Mouse (Mus musculus) limb, embryonic 14.5 days (tissue): Measurements from ENCODE around the gene Habp2. TPM values are rescaled to one million over a fixed set of nuclear protein-coding genes. Genes with fewer than 3 reads are reported as not detected.

ENCODE experiments used
- ATAC-seq: fragments of 200-750 bp; cut with Nextera tagmentation; 2 replicates; pipeline ENCODE4 v1.8.0; 2017; ENCODE audit warnings: low read depth, moderate number of reproducible peaks, moderate TSS enrichment; ENCODE audit not compliant: low FRiP score
- DNase-seq: peaks from one replicate; pipeline ENCODE4 v3.0.0-alpha.2; 2015; ENCODE audit warnings: low spot score
- H3K27ac ChIP-seq: fragments of 300-500 bp; sonication (generic); replicated peaks from 2 replicates; pipeline ENCODE4 v1.5.1; 2014; ENCODE audit warnings: low read depth, mild to moderate bottlenecking, low read length, moderate library complexity, mixed read lengths
- H3K27me3 ChIP-seq: fragments of 300-500 bp; sonication (generic); 2 replicates; pipeline ENCODE4 v1.6.1; 2014; ENCODE audit warnings: low read length, mixed read lengths; ENCODE audit not compliant: control insufficient read depth, insufficient read depth
- H3K36me3 ChIP-seq: fragments of 300-500 bp; sonication (generic); 2 replicates; pipeline ENCODE4 v1.6.1; 2014; ENCODE audit warnings: mild to moderate bottlenecking, low read length, moderate library complexity, mixed read lengths; ENCODE audit not compliant: control insufficient read depth, insufficient read depth
- H3K4me1 ChIP-seq: fragments of 300-500 bp; sonication (generic); 2 replicates; pipeline ENCODE4 v1.6.1; 2014; ENCODE audit warnings: antibody characterized with exemption, low read length, mixed read lengths; ENCODE audit not compliant: control insufficient read depth, insufficient read depth
- H3K4me2 ChIP-seq: fragments of 300-500 bp; sonication (generic); replicated peaks from 2 replicates; pipeline ENCODE4 v1.6.1; 2014; ENCODE audit warnings: low read depth, mild to moderate bottlenecking, low read length, moderate library complexity; ENCODE audit not compliant: severe bottlenecking
- H3K4me3 ChIP-seq: fragments of 300-500 bp; sonication (generic); replicated peaks from 2 replicates; pipeline ENCODE4 v1.5.1; 2014; ENCODE audit warnings: low read length
- H3K9ac ChIP-seq: fragments of 300-500 bp; sonication (generic); 2 replicates; pipeline ENCODE4 v1.6.1; 2014; ENCODE audit warnings: mild to moderate bottlenecking, low read depth, low read length, moderate library complexity; ENCODE audit not compliant: severe bottlenecking
- H3K9me3 ChIP-seq: fragments of 300-500 bp; sonication (generic); 2 replicates; pipeline ENCODE4 v1.6.1; 2016; ENCODE audit warnings: low read length; ENCODE audit not compliant: control insufficient read depth
- POLR2A ChIP-seq: fragments of 200-500 bp; IDR thresholded peaks from 2 replicates; pipeline ENCODE4 v1.8.0; 2012; ENCODE audit warnings: inconsistent platforms, mild to moderate bottlenecking, moderate library complexity, borderline replicate concordance; ENCODE audit not compliant: insufficient read depth, insufficient read length; ENCODE audit errors: extremely low read depth
- WGBS: fragments of 180-500 bp; shearing (Covaris S2); extraction: QIAGEN DNeasy Blood & Tissue Kit; methylation state at CpG from one replicate; pipeline ENCODE4 v1.1.7; 2014; 5-methylcytosine and 5-hydroxymethylcytosine counted together
- polyA plus RNA-seq, 2 experiments: library from polyadenylated mRNA; depleted of rRNA in 1 of 2; stranded (reverse) in 1 of 2; unstranded in 1 of 2; fragments of >200 nt; fragmentation: Nextera tagmentation in 1 of 2; extraction: Ambion mirVana in 1 of 2; gene quantifications; 2 replicates each; pipeline versions ENCODE4 v1.2.1 to v1.2.3; 2012 to 2014

Gene Habp2
- polyA plus RNA-seq, 2 experiments: not detected

DNA sequence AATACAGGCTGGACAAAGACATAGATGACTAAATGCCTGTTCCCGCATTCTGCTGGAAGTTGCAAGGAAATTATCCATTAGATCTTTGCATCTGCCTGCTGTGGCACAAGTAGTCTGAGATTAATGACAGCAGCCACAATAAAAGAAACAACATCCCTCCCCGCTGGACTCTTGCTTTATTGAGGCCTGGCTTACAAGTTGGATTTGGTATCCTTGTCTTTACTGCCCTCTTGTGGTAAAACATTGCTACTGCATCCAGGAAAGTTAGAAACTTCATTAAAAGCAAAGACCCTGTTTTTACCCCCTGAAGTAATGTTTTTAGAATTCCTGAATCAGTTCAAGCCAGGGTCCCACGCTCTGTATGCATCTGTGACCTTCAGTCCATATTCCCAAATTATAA is 31.4 kb upstream of the Habp2 start:
- H3K36me3 ChIP-seq: no peaks in the 10 kb centered on the region
- ATAC-seq: no peak
- no peaks in the 10 kb centered on the region for H3K27me3 ChIP-seq
- H3K4me1 ChIP-seq: peaks cover 9% of the 10 kb centered on the region
- H3K4me2 ChIP-seq: no peak overlapping the region
- TF ChIP-seq POLR2A: no peak
- 16% methylated on average over 3 of the region's 3 CpGs for WGBS
- no peaks in the 10 kb centered on the region for H3K9me3 ChIP-seq
- DNase-seq: peak; percentile 85
- H3K4me3 ChIP-seq: no peak overlapping the region
- no peak overlapping the region for H3K9ac ChIP-seq
- no peak overlapping the region for H3K27ac ChIP-seq

DNA sequence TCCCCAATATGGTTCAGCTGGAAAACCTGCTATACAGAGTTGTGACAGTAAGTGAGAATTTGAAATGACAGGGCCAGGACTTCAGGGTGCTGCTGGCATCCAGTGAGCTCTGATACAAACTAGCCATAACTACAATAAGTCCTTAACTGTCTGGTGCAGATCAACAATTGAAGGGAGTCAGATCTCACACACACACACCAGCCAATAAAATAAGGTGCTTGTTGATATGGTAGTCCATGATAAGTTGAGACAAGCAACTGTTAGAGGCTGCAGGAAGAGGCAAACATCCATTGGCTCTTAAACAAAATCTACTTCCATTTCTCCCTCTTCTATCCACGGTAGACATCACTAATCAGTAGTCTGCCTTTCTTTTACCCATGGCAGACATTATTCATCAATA is 30.7 kb upstream of the Habp2 start:
- Histone ChIP-seq H3K27me3 (no peaks in the 10 kb centered on the region), H3K36me3 (no peaks in the 10 kb centered on the region), H3K27ac (no peak overlapping the region), H3K9ac (no peak overlapping the region), H3K4me2 (no peak overlapping the region), H3K4me3 (no peak overlapping the region), H3K9me3 (no peaks in the 10 kb centered on the region), H3K4me1 (peaks cover 6% of the 10 kb centered on the region)
- no peak for TF ChIP-seq POLR2A
- WGBS: 28% methylated on average over 1 of the region's 1 CpGs
- ATAC-seq (no peak), DNase-seq (no peak)

DNA sequence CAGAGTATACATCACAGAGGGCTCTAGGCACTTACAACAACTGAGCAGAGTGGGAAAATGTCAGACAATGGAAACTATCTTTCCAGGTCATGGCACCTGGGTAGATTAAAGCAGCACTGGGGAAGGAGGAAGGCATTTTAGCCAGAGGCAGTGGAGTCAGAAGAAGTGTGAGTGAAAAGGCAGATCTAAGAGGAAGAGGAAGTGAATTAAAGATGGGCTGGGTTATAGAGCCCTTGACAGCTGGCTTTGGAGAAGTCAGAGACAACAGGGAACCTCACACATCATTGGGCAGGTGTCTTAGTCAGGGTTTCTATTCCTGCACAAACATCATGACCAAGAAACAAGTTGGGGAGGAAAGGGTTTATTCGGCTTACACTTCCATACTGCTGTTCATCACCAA is 30.2 kb upstream of the Habp2 start:
- TF ChIP-seq POLR2A: no peak
- DNase-seq (no peak), ATAC-seq (no peak)
- no peak overlapping the region for H3K9ac ChIP-seq
- peaks cover 2% of the 10 kb centered on the region for H3K4me1 ChIP-seq
- H3K27me3 ChIP-seq: no peaks in the 10 kb centered on the region
- H3K4me3 ChIP-seq: no peak overlapping the region
- H3K27ac ChIP-seq: no peak overlapping the region
- no peaks in the 10 kb centered on the region for H3K36me3 ChIP-seq
- no peaks in the 10 kb centered on the region for H3K9me3 ChIP-seq
- no CpG with 5 or more reads among the region's 1 CpGs for WGBS
- H3K4me2 ChIP-seq: no peak overlapping the region

DNA sequence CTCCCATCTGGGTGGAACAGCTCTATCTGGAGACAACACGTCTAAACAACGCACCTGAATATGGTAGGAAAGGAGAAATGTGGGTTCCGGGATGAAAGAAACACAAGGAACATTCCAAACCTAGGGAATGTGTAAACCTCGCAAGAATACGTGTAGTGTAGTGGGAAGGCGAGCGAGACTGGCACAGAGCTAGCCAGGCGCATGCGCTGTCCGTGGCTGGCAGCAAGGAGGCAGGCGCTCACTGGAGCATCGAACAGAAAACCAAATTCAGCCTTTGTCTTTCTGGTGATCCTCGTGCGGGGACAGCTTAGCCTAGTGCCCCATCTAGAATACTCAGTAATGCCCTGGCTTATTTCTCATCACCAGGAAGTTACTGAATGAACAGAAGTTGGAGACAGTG is 23.2 kb upstream of the Habp2 start:
- no peak for TF ChIP-seq POLR2A
- Histone ChIP-seq H3K4me3 (no peak overlapping the region), H3K4me1 (no peaks in the 10 kb centered on the region), H3K4me2 (no peak overlapping the region; the same call in 1 of the 2 replicates), H3K27ac (no peak overlapping the region), H3K9ac (no peak overlapping the region), H3K27me3 (no peaks in the 10 kb centered on the region), H3K36me3 (no peaks in the 10 kb centered on the region), H3K9me3 (no peaks in the 10 kb centered on the region)
- WGBS: 84% methylated on average over 14 of the region's 14 CpGs
- ATAC-seq (no peak), DNase-seq (no peak)

DNA sequence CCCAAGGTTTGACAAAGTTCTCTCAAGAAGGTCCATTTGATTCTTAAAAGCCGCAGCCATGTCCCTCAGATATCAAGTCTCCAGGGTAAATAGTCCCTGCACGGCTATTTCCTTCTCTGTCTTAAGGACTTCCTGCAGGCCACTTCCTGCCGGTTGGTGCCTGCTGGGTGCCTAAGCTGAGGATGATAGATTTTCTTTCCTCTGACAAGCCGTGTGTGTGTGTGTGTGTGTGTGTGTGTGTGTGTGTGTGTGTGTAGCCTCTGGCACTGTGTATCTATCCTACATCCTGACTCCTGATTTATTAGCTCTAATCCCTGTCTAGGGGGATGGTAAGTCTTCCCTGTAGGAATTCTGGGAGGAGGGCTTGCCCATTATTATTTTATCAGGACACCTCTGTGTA is 22.8 kb upstream of the Habp2 start:
- H3K4me1 ChIP-seq: no peaks in the 10 kb centered on the region
- no peak overlapping the region for H3K4me2 ChIP-seq
- H3K9ac ChIP-seq: no peak overlapping the region
- no peak overlapping the region for H3K27ac ChIP-seq
- H3K27me3 ChIP-seq: no peaks in the 10 kb centered on the region
- ATAC-seq (no peak), DNase-seq (no peak)
- no peak overlapping the region for H3K4me3 ChIP-seq
- no peaks in the 10 kb centered on the region for H3K36me3 ChIP-seq
- WGBS: 47% methylated on average over 4 of the region's 4 CpGs
- H3K9me3 ChIP-seq: no peaks in the 10 kb centered on the region
- TF ChIP-seq POLR2A: no peak

DNA sequence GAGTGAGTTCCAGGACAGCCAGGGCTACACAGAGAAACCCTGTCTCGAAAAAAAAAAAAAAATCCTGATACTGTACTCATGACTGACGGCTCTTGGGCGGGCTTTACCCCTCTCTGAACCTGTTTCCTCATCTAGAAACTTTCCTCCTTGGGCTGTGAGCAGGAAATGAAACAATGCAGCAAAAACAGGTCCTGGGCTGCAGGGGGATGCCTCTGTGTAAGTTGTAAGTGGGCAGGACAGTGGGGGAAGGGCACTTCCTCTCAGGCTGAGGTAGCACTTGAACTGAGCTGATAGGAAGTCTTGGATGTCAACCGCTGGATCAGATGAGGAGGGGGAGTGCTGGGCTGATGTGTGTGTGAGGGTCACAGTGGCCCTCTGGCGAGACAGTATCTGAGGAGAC is 21.8 kb upstream of the Habp2 start:
- DNase-seq: no peak

More for the DNA sequence above, 21.8 kb upstream of the Habp2 start:
- no peaks in the 10 kb centered on the region for H3K36me3 ChIP-seq
- TF ChIP-seq POLR2A: no peak
- ATAC-seq: no peak
- no peaks in the 10 kb centered on the region for H3K27me3 ChIP-seq
- no peak overlapping the region for H3K4me2 ChIP-seq
- no peak overlapping the region for H3K27ac ChIP-seq
- WGBS: 84% methylated on average over 5 of the region's 5 CpGs
- no peaks in the 10 kb centered on the region for H3K9me3 ChIP-seq
- no peak overlapping the region for H3K4me3 ChIP-seq
- H3K4me1 ChIP-seq: no peaks in the 10 kb centered on the region
- H3K9ac ChIP-seq: no peak overlapping the region
